Mouse (Mus musculus) kidney, postnatal 36 days (tissue): Measurements from ENCODE around the gene Pogz.
"Not testable (repeated sequence)": the region's sequence is repeated elsewhere in the genome, so short reads cannot be mapped to it uniquely, and the experiment has no call there.

Experiments
- DNase-seq, 2 experiments: peaks; one replicate each; pipeline ENCODE4 v3.0.0; 2021 to 2022; ENCODE audit warnings: mixed read lengths in 2 of 2

The Pogz gene

GRCm38 (mm10) chr3:94917816-94918361, 80.5 kb downstream of the Pogz start:
- DNase-seq = peak; percentile 90 to 93

DNA sequence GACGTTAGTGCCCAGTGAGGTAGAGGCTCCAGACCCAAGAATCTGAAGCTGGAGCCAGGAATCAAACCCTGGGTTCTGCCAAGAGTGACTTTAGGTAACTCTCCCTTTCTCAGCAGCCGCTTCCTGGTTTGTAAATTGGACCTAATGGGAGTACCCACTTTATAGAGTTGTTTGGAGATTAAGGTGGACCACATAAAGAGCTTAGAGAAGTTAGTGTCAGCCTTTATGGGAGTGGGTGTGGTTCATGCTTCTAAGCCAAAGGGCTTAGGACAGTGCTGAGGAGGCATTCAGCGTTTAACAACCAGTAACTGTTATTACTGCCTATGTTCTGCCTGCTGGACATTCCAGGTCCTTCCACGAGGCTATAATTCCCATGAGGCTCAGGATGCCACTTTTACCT, 81.5 kb downstream of the Pogz start:
- no peak for DNase-seq

GRCm38 (mm10) chr3:94921104-94921503, 83.7 kb downstream of the Pogz start:
- DNase-seq = no peak

GRCm38 (mm10) chr3:94922333-94922732, 85.0 kb downstream of the Pogz start:
- no peak for DNase-seq

GRCm38 (mm10) chr3:94924688-94925087, 87.3 kb downstream of the Pogz start:
- no peak for DNase-seq

DNA sequence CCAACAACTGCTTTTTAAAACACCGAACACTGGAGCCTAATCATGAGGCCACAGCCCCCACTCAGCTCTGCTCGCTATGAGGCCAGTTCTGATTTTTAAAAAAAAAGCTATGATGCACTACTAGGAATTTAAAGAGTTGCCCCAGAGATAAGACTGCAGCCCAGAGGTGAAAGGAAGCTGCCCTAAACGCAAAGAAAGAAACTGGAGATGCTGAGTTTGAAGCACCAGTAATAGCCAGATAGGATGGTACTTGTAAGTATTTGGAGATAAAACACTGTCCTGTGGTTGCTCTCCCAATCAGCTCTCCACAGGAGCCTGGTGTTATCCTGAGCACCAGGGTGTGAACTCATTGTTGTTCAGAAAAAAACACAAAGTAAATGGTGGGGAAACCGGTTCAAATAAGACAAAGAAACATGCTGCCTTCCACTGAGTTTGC, 89.0 kb downstream of the Pogz start:
- not testable (repeated sequence) for DNase-seq

DNA sequence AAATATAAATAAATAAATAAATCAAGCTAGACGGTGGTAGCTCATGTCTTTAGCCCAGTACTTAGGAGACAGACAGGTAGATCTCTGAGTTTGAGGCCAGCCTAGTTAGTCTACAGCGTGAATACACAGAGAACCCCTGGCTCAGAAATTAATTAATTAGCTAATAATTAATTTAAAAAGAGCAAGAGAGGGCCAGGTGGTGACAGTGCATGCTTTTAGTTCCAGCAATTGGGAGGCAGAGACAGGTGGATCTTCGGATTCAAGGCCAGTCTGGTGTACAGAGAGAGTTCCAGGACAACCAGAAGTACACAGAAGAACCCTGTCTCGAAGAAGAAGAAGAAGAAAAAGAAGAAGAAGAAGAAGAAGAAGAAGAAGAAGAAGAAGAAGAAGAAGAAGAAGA, 91.6 kb downstream of the Pogz start:
- DNase-seq = peak; percentile 37 to 44

DNA sequence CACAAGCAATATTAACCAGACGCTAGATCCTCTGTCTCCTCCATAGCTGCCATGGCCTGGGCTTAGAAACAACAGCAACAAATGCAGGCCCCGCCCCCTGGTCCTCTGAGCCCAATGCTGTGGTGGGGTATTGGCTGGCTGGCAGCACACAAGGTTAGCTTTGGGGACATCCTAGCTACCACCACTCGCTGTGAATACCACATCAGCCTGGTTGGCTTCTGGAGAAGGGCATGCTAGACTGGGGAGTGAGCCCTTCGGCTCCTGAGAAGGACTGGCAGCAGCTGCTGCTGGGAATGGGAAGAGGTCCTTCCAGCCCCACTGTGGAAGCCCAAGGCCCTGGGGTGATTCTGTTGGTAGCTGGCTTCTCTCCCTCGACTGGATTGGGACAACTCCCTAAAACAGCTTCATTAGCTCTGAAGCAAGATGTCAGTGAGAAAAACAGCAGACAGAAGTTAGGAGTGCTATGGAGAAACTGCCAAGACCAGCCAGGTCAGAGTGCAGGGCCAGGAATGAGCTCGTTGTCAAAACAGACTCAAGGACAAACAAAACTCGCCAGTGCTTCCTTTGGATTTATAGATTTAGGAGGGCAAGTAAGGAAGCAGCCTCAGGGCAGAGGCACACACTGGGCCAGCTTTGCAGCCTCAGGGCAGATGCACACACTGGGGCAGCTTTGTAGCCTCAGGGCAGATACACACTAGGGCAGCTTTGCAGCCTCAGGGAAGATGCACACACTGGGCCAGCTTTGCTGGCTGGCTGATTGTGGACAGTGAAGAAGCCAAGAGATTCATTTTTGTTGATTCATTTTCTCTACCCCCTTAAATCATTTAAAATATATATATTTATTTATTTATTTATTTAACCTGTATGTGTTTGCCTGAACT, 93.3 kb downstream of the Pogz start:
- peak; percentile 71 to 78 for DNase-seq

GRCm38 (mm10) chr3:94931427-94932082, 94.2 kb downstream of the Pogz start:
- DNase-seq = not testable (repeated sequence)
